Mouse (Mus musculus) lung, adult 2 months (tissue): ENCODE measurements around the gene Srf. TPM values are rescaled to one million over a fixed set of nuclear protein-coding genes. Genes with fewer than 3 reads are reported as not detected.
A peak's percentile ranks its signal among the peaks of the same experiment; 100 is the strongest.

ENCODE experiments used
- DNase-seq: peaks from one replicate; pipeline ENCODE4 v3.0.0; 2022
- H3K4me1 ChIP-seq: fragments of 200-500 bp; 2 replicates; pipeline ENCODE4 v1.6.1; 2011; ENCODE audit warnings: low read length; ENCODE audit not compliant: control insufficient read depth, insufficient read depth
- H3K4me3 ChIP-seq: fragments of 200-500 bp; replicated peaks from 2 replicates; pipeline ENCODE3; 2011; ENCODE audit warnings: low read depth, mild to moderate bottlenecking, control low read depth, low read length; ENCODE audit errors: extremely low read depth
- CTCF ChIP-seq: fragments of 200-500 bp; IDR thresholded peaks from 2 replicates; pipeline ENCODE4 v1.5.1; 2011; ENCODE audit warnings: mild to moderate bottlenecking, low read length, control low read depth; ENCODE audit not compliant: insufficient read depth
- POLR2A ChIP-seq: fragments of 200-500 bp; IDR thresholded peaks from 2 replicates; pipeline ENCODE4 v1.6.1; 2011; ENCODE audit warnings: low read depth, mild to moderate bottlenecking, control low read depth, low read length, borderline replicate concordance; ENCODE audit errors: extremely low read depth
- WGBS: fragments of 180-500 bp; shearing (Covaris S2); methylation state at CpG from one replicate; pipeline ENCODE4 v1.1.7; 2018; 5-methylcytosine and 5-hydroxymethylcytosine counted together
- polyA plus RNA-seq: library from polyadenylated mRNA; depleted of rRNA; stranded (reverse); fragments of >200 nt; gene quantifications from 2 replicates; pipeline ENCODE4 v1.2.3, GENCODE M21; 2012

The Srf gene
- polyA plus RNA-seq, 1 experiment: 162 TPM

DNA sequence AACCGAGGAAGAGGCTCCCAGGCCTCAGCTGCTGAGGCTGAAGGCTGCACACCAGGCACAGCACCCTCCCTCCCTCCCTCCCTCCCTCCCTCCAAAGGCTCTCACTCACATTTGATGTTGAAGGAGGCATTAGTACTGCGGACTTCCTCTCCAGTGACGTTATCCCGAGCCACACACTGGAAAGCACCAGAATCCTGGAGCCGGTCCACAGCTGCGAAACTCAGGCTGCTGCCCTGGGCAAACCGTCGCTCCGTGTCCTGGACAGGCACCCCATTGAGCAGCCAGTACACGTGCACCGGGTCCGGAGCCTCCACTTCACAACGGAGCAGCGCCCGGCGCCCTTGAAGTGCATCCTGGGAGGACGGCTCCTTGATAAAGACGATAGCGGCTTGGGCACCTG lies 35.4 kb upstream of the Srf start:
- WGBS: 60% methylated on average over 19 of the region's 19 CpGs
- Histone ChIP-seq H3K4me1 (no peaks in the 10 kb centered on the region), H3K4me3 (no peak overlapping the region)
- DNase-seq: no peak
- TF ChIP-seq CTCF (no peak), POLR2A (no peak)

- TF ChIP-seq CTCF: no peak
- TF ChIP-seq POLR2A: no peak
- Histone ChIP-seq H3K4me1 (no peaks in the 10 kb centered on the region), H3K4me3 (no peak overlapping the region)
- WGBS: 77% methylated on average over 7 of the region's 7 CpGs
- DNase-seq: no peak
Observed at GRCm38 (mm10) chr17:46590439-46590838, 34.5 kb upstream of the Srf start.

- 81% methylated on average over 16 of the region's 16 CpGs for WGBS
- no peak overlapping the region for H3K4me3 ChIP-seq
- TF ChIP-seq CTCF (no peak), POLR2A (no peak)
- no peak for DNase-seq
- H3K4me1 ChIP-seq: no peaks in the 10 kb centered on the region
Observed at GRCm38 (mm10) chr17:46589635-46590314, 33.8 kb upstream of the Srf start.

DNA sequence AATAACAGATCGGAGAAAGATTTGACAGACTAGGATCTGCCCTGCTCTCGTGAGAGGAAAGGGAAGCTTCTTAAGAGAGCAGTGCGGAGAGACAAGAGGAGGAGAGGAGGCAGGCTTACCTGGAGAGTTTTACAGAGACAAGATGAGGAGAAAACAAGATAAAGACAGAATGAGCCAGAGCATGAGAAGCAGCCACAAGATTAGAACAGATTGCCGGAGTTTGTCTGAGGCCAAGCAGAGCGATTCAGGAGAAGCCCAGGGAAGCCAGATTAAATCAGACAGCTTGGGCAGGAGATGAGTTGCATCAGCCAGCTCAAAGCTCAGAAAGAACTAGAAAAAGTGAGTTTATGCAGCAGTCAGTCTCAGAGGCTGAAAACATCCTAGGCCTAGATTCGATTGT lies 32.9 kb upstream of the Srf start:
- 95% methylated on average over 6 of the region's 6 CpGs for WGBS
- no peaks in the 10 kb centered on the region for H3K4me1 ChIP-seq
- TF ChIP-seq POLR2A (no peak), CTCF (no peak)
- no peak overlapping the region for H3K4me3 ChIP-seq
- DNase-seq: no peak

GRCm38 (mm10) chr17:46588173-46588572 lies 32.2 kb upstream of the Srf start:
- Histone ChIP-seq H3K4me3 (no peak overlapping the region), H3K4me1 (no peaks in the 10 kb centered on the region)
- no peak for DNase-seq
- no peak for TF ChIP-seq CTCF
- no peak for TF ChIP-seq POLR2A
- WGBS: 68% methylated on average over 9 of the region's 9 CpGs

- Histone ChIP-seq H3K4me3 (no peak overlapping the region), H3K4me1 (no peaks in the 10 kb centered on the region)
- DNase-seq: no peak
- 85% methylated on average over 8 of the region's 8 CpGs for WGBS
- no peak for TF ChIP-seq CTCF
- no peak for TF ChIP-seq POLR2A
Observed at GRCm38 (mm10) chr17:46586327-46586726, 30.4 kb upstream of the Srf start.

- no peak for DNase-seq
- 0 out of 2 replicates have a peak, but pooled peaks have one; percentile 5 for TF ChIP-seq CTCF
- TF ChIP-seq POLR2A: no peak
- Histone ChIP-seq H3K4me1 (no peaks in the 10 kb centered on the region), H3K4me3 (no peak overlapping the region)
- WGBS: 61% methylated on average over 5 of the region's 5 CpGs
Observed at GRCm38 (mm10) chr17:46578650-46579049, 22.7 kb upstream of the Srf start.

DNA sequence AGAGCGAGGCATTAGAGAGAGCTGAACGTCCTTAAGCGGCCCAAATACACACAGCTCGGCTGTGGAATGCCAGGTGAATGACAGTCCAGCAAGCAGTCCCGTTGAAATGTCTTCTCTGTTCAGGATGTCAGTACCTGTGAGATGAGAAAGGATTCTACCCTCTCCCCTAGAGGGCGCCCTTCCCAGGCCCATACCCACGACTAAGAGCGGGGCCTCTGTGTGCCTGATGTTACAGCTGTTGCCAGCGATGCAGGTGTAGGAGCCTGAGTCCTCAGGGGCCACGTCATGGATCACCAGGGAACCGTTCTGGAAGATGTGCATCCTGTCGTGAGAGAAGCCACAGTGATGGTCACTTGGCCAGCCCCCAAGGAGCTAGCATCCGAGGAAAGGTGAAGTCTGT lies 20.1 kb upstream of the Srf start:
- H3K4me3 ChIP-seq: no peak overlapping the region
- no peak for TF ChIP-seq POLR2A
- peak; percentile 45; the same call in 1 of the 2 replicates for TF ChIP-seq CTCF
- WGBS: 80% methylated on average over 13 of the region's 13 CpGs
- no peaks in the 10 kb centered on the region for H3K4me1 ChIP-seq
- peak; percentile 42 for DNase-seq

DNA sequence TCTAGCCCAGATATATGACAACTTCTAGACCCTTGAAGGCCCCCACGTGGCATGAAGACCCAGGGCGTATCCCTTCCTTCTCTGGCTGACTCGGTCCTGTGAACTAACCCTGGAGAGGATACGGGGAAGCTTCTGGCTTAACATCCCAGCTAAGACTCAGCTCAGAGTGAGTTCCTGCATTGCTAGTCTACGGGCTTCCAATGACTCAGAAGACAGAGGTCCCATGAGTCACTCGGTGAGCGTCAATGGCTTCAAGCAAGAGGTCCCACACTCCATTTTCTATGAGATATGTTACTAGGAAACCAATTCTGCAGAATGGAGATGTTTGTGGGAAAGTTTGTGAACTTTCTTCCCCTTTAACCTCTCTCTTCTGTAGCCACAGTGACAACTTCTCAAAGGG lies 18.6 kb upstream of the Srf start:
- H3K4me3 ChIP-seq: no peak overlapping the region
- no peaks in the 10 kb centered on the region for H3K4me1 ChIP-seq
- DNase-seq: no peak
- 88% methylated on average over 7 of the region's 7 CpGs for WGBS
- TF ChIP-seq CTCF (no peak), POLR2A (no peak)

DNA sequence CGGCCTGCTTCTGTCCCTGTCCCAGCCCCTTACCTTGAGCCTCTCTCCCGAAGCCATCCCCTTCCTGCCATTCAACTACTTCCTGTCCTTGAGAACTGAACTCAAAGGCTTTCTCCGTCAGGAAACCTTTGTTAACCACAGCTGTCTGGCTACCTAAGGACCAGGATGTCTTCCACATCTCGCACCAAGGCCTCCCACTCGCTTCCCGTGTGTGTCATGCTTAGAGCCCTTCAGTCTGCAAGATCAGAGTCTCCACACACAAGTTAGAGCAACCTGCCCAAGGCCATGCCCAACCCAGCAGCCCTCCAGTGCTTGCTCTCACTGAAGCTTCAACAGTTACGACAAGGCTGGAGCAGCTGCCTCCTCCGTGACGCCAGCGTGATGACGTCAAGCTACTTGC lies 15.0 kb upstream of the Srf start:
- TF ChIP-seq CTCF (no peak), POLR2A (no peak)
- WGBS: 60% methylated on average over 11 of the region's 11 CpGs
- no peaks in the 10 kb centered on the region for H3K4me1 ChIP-seq
- no peak for DNase-seq
- no peak overlapping the region for H3K4me3 ChIP-seq
